Mouse (Mus musculus) thymus, adult 2 months (tissue): ENCODE measurements at regions not wholly inside any gene's neighbourhood (a gene's known extent, or its start where the extent isn't known, plus 50 kb on each side); places are given as distances from the start of the nearest gene placed in this dataset.

Experiments
- DNase-seq: peaks from one replicate; pipeline ENCODE4 v3.0.0; 2021
- H3K27ac ChIP-seq: fragments of 200-500 bp; 2 replicates; pipeline ENCODE4 v1.5.1; 2012; ENCODE audit warnings: low read length, control low read depth; ENCODE audit not compliant: control insufficient read depth, insufficient read depth
- H3K27me3 ChIP-seq: fragments of 200-500 bp; 2 replicates; pipeline ENCODE4 v1.6.1; 2012; ENCODE audit warnings: mild to moderate bottlenecking, low read length, moderate library complexity, mixed read lengths; ENCODE audit not compliant: control insufficient read depth, insufficient read depth
- H3K36me3 ChIP-seq: fragments of 200-500 bp; 2 replicates; pipeline ENCODE4 v1.6.1; 2012; ENCODE audit warnings: mild to moderate bottlenecking, low read length, moderate library complexity; ENCODE audit not compliant: control insufficient read depth, insufficient read depth
- H3K4me1 ChIP-seq: fragments of 200-500 bp; replicated peaks from 2 replicates; pipeline ENCODE4 v1.6.1; 2012; ENCODE audit warnings: low read length; ENCODE audit not compliant: control insufficient read depth, insufficient read depth
- H3K4me3 ChIP-seq: fragments of 200-500 bp; 2 replicates; pipeline ENCODE4 v1.5.1; 2012; ENCODE audit warnings: mild to moderate bottlenecking, low read length, control low read depth, moderate library complexity; ENCODE audit not compliant: control insufficient read depth, insufficient read depth
- CTCF ChIP-seq: fragments of 200-500 bp; IDR thresholded peaks from 2 replicates; pipeline ENCODE4 v1.5.1; 2012; ENCODE audit warnings: mild to moderate bottlenecking, control low read depth, low read length, moderate library complexity, borderline replicate concordance; ENCODE audit not compliant: control insufficient read depth, poor library complexity, insufficient read depth; ENCODE audit errors: extremely low read depth
- POLR2A ChIP-seq: fragments of 200-500 bp; IDR thresholded peaks from 2 replicates; pipeline ENCODE4 v1.6.1; 2012; ENCODE audit warnings: mild to moderate bottlenecking, low read length, control low read depth, moderate library complexity; ENCODE audit not compliant: control insufficient read depth, poor library complexity, insufficient read depth; ENCODE audit errors: extremely low read depth
- WGBS: fragments of 180-500 bp; shearing (Covaris S2); methylation state at CpG from one replicate; pipeline ENCODE4 v1.1.7; 2018; 5-methylcytosine and 5-hydroxymethylcytosine counted together

DNA sequence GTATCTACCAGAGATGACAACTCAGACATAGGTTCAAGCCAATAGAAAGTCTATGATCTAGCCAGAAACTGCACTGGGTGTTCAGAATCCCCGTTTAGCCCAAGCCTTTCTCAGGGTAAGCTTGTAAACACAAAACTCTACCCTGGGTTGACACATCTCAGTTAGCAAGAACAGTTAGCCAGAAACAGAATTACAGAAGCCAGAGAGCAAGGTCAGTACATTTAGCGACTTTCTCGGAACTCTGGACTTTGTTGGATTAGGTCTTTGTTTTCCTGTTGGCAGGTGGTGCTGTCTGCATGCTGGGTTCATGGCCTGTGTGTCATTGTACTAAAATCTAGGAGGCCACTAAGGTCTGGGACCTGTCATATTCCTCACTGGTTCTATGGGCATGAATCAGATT, 137.4 kb upstream of the Nampt start:
- H3K4me3 ChIP-seq, result no peak overlapping the region
- H3K36me3 ChIP-seq, result no peaks in the 10 kb centered on the region
- 89% methylated on average over 3 of the region's 3 CpGs for WGBS
- DNase-seq, result no peak
- H3K27me3 ChIP-seq, result no peaks in the 10 kb centered on the region
- no peaks in the 10 kb centered on the region for H3K4me1 ChIP-seq
- TF ChIP-seq POLR2A, result no peak
- TF ChIP-seq CTCF, result no peak
- H3K27ac ChIP-seq, result no peak overlapping the region

DNA sequence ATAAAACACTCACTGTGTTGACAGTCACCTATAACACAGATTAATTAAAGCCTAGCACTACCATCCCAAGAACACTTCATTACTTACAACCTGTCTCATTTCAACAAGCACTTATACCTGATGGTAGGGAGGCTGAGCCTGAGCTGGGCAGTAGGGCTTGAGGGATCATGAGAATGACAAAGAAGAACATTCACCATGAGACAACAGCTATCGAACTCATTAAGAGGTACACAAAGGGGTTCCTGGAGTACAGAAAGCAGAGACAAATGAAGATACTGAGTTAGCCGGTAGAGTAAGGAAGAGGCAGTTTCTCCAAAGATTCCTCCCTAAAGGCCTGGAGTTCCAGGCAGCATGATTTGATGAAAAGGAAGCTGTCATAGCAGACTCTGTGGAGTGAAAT, 136.0 kb upstream of the Nampt start:
- TF ChIP-seq CTCF (no peak), POLR2A (no peak)
- WGBS, result 97% methylated on average over 2 of the region's 2 CpGs

DNA sequence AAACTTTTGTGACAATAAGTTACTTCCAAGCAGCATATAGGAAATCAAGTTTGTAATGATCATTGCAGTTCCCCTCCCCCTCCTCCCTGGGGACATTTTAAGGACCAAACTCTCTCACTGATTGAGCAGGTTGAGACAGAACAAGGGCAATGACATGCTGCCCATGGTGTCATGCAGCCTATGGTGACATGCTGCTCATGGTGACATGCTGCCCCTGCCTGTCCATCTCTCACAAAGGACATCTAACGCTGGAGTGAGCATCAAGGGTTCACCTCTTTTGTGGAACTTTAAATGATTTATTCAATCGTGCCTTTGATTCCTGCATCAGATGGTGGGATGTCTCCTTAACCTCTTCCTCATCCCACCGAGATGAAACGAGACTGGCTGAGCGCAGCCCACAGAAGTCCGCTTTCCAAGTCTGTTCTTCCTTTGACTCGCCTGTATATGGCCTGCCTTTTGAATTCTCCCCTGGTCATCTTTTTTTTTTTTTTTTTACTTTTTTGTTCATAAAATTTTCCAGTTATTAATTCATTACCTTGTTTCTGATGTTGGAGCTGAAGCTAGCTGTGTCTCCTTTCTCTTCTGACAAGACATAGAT, 133.5 kb upstream of the Nampt start:
- no peaks in the 10 kb centered on the region for H3K27me3 ChIP-seq
- 93% methylated on average over 7 of the region's 7 CpGs for WGBS
- no peaks in the 10 kb centered on the region for H3K36me3 ChIP-seq

More for the DNA sequence above, 136.0 kb upstream of the Nampt start:
- Histone ChIP-seq H3K27me3 (no peaks in the 10 kb centered on the region), H3K27ac (no peak overlapping the region), H3K36me3 (no peaks in the 10 kb centered on the region), H3K4me1 (no peaks in the 10 kb centered on the region), H3K4me3 (no peak overlapping the region)
- DNase-seq, result no peak

DNA sequence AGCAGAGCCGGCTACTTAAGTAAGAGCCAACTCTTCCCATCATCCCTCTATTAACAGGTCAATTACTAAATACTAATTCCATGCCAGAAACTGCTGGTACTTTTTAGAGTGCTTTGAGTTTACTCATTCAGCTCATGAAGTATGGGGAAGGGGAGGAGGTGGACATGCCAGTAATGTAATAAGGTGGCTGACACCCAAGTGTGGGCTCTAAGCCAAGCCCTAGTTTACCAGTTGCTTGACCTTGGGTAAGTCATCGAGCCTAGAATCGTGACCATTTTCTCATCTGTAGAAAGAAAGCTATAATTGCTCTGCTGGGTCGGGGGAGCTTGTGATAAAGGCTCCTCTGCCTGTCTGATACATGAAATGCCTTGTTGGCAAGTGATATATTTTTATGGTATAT, 130.0 kb upstream of the Nampt start:
- Histone ChIP-seq H3K4me1 (no peaks in the 10 kb centered on the region), H3K36me3 (no peaks in the 10 kb centered on the region), H3K4me3 (no peak overlapping the region), H3K27ac (no peak overlapping the region), H3K27me3 (no peaks in the 10 kb centered on the region)
- WGBS, result 97% methylated on average over 4 of the region's 4 CpGs
- TF ChIP-seq CTCF (no peak), POLR2A (no peak)
- DNase-seq, result no peak

More for the DNA sequence above, 133.5 kb upstream of the Nampt start:
- DNase-seq, result no peak
- no peaks in the 10 kb centered on the region for H3K4me1 ChIP-seq
- no peak overlapping the region for H3K27ac ChIP-seq
- H3K4me3 ChIP-seq, result no peak overlapping the region
- TF ChIP-seq POLR2A, result no peak
- no peak for TF ChIP-seq CTCF

DNA sequence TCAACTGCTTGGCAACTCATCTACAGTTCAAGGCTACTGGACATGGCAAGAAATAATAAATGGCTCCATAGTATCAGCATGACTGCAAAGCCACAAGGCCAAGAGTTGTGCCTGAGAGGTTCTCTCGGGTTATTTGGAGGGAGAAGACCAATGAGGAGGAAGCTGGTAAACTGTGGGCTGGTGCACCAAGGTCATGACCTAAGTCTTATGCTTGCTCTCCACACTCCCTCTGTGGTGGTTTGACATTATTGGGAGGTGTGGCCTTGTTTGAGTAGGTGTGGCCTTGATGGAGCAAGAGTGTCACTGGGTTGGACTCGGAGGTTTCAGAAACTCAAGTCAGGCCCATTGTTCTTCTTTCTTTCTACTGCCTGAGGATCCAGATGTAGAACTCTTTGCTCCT, 129.2 kb upstream of the Nampt start:
- Histone ChIP-seq H3K27me3 (no peaks in the 10 kb centered on the region), H3K4me3 (no peak overlapping the region), H3K36me3 (no peaks in the 10 kb centered on the region), H3K27ac (no peak overlapping the region), H3K4me1 (no peaks in the 10 kb centered on the region)
- no peak for DNase-seq
- 99% methylated on average over 2 of the region's 2 CpGs for WGBS
- TF ChIP-seq POLR2A, result no peak
- TF ChIP-seq CTCF, result no peak

DNA sequence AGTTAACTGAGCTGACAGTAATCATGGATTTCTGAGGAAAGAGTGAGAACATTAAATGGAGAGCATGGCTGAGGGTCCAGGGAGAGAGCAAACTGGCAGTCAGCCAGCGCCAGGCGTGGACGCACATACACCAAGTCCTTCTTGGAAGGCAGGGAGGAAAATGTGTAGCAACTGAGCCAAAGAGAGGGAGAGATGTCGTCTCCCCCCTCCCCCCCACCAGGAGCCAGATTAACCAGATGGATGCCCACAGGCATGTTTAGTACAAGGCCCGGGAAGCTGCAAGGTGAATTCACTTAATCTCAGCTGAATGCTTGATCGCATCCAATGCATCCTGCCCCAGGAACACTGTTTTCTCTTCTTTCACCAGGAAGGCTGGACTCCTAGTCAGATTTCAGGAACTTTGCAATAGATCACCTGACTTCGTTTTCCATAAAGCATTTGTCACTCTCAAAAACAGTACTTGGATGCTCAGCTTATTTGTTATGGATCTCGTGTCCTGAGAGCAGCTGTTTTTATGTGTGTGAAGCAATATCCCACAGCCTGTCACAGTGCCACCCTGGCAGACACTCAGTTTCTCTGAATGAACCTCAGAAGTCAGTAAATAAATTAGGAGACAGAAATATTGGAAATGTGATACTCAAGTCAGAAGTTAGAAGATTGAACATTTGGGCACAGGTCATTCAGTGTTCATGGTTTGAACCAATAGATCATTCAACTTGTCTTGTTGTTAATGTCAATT, 127.1 kb upstream of the Nampt start:
- TF ChIP-seq CTCF, result no peak
- no peak for TF ChIP-seq POLR2A
- Histone ChIP-seq H3K27me3 (no peaks in the 10 kb centered on the region), H3K36me3 (no peaks in the 10 kb centered on the region), H3K4me1 (no peaks in the 10 kb centered on the region), H3K27ac (no peak overlapping the region), H3K4me3 (no peak overlapping the region)
- DNase-seq, result no peak
- WGBS, result 87% methylated on average over 8 of the region's 8 CpGs
